Mouse (Mus musculus) cerebellum, adult 11-12 months (tissue): ENCODE measurements around the gene Cyp4x1.

ENCODE experiments used
- DNase-seq: peaks from one replicate; pipeline ENCODE4 v3.0.0; 2022

Cyp4x1 gene

DNA sequence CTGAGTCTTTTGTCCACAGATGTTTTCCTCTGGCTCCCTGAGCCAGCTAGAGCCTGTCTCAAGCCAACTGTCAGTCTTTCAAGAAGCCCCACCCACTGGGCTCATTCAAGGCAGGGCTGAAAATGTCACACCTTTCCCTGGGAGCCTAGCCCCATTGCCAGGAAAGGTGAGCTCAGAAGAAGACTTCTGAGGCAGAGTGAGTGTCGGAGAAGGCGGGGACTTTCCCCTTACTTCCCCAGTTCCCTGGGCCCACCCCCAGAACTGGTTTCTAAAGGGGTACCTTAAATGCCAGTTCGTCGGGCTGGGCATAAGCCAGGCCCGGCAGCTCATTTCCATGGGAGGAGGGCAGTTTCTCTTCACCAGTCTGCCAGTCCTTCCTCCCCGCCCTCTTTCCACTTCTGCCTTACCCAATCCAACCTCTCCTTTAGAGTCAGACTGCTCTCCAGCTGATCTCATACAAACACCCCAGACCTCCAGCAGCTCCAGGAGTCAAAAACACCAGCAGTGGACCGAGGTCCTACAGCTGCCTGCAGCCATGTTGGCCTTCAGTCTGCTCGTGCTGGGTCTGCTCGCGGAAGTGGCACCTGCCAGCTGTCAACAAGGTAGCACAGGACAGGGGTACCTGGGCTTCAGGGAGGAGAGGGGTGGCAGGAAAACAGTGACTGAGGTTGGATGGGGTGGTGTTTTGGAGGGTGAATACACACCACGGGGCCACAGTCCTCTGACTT lies 45.3 kb downstream of the Cyp4x1 start, which contains the start of gene Pdzk1ip1:
TSS of gene Pdzk1ip1 (plus strand) at position 98 of the 728 bp plus-strand sequence.
- DNase-seq: no peak

DNA sequence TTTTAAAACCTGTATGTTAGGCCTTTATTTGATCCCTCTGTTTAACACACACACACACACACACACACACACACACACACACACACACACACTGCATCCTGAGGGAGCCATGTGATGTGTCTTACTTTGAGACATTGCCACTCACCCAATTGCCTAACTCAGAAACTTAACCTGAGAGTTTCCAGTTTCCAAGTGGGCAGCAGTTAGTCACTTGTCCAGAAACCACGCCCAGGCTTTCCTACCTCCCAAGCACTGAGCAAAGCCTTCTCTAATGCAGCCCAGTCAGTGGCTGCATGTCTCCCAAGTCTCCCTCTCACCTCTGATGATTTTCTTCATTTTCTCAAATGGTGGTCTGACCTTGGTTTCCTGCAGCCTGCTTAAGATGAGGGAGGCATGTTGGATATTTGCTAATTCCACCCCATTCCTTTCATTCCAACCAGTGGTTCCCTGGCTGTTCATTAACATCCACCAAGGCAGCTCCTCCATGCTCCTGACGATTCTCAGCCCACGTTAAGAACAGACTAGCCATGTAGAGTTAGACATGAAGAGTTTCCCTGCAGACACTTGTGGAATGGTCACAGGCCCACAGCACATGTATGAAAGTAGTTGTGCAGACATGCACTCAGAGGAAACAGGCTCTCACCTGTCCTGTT lies 47.2 kb downstream of the Cyp4x1 start:
- DNase-seq: no peak

DNA sequence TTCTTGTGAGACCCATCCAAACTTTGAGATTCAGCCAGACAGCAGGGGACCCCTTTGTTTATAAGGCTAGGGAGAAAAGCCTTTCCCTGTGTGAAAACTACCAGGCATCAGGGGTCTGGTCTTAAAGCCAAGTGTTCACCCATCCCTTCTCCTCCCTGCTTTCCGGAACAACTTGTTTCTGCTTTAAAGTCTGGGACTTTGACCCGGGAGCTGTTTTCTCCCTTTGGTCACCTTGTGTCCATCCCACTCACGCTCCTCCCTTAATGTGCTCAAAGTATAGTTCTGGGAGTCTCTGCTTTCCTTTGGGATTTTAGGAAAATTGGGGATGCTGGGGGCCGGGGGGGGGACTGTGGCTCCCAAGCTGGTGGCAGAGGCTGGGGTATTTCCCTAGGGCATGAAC lies 47.8 kb downstream of the Cyp4x1 start:
- DNase-seq: no peak

DNA sequence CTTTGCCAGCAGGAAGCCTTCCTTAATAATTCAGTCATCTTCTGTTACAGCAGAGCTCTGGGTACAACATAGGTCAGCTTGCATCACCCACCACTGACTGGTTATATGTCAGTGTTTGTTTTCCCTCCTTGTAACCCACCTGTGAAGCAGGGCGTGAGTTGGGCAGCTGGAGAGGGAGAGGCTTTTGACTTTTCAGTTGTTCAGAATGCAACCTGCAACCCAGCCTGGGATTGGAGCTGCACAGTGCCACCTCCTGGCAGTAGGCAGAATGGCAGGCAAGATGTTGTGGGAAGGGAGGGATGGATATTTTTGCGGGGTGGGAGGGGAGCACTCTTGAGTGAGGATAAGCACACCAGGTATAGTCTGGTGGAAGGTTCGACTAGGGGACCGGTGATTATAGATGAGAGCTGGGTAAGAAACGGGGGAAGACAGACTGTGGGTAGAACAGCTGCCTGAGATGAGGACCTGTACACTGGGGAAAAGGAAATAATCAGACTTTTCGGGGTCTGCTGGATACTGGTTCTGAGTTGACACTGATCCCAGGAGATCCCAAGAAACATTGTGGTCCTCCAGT lies 48.5 kb downstream of the Cyp4x1 start:
- DNase-seq: no peak

DNA sequence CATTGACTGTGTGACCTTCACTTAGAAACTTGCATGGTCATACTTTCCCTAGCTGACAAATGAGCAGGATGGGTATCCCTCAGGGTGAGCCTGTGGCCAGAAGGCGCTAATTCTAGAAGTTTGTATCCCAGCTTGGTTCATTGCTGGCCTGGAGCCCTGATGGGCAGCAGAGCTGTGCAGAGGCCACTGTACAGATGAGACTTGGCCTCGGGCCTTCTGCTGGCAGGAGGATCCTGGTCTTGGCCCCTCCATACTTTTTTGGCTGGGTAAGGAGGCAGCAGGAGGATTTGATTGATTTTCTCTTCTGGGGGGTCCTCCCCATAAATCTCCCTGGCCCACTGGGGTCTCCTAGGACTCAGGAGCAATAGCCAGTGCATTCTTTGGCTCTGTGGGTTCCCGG lies 51.0 kb downstream of the Cyp4x1 start:
- no peak for DNase-seq

DNA sequence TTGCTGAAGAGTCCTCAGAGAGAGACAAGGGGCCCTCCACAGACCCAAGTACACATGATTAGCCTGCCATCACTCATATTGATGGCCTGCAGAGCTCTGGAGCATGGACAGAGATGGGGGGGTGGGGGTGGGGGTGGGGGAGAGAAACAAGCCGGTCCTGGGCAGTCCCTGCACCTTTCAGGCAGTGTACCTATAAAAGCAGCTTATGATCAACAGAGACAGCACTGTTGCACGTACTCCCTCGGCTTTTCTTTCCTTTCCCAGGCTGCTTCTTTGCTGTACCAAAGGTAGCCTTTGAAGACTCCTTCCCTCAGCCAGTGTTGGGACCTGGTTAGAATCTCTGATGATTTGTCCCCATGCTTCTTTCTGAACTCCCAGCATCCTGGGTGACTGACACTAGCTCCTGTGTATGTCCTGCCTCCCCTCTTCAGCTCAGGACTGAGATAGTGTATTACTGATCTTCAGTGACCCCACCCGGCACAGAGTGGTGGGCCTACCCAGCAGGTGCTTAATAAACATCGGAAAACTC lies 54.2 kb downstream of the Cyp4x1 start:
- DNase-seq: no peak

DNA sequence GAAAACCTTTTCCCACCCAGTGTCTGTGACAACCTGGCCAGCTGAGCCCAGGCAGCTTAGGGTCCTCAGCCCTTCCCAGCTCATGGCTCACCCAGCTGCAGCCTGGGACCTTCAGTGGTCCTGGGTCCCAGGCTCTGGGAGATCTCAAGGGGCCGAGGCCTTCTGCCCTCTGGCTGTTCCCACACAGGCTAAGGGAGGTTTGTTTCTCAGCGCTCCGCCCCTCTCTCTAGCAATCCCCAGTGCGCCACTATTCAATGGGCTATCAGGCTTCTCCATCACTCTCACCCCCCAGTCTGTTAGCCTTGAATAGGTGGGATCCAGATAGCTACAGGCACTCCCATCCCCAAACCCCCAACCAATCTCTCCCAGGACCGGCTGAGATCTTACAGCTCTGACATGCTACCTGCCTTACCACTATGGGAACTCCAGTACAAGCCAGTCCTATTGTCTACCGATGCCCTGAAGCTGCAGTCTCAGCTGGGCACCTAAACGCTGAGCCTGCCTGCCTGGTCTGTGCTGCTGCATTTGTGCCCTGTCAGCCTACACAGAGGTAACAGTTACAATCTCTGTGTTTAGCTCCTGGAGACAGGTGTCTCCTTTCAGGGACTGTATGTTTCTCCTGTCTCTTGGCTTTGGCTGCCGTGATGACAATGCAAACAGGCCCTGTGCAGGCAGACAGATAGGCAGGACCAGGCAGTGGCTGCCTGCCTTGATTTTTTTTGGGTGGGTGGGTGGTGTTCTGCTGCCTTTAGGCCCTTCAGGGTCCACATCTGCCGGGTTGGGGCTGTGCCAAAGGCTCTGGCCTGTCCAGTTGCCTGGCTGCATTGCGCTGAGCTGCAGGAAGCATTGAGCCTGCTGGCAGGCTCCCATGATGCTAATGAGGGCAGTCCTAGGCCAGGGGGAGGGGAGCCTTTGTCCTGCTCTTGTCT lies 54.9 kb downstream of the Cyp4x1 start:
- no peak for DNase-seq

DNA sequence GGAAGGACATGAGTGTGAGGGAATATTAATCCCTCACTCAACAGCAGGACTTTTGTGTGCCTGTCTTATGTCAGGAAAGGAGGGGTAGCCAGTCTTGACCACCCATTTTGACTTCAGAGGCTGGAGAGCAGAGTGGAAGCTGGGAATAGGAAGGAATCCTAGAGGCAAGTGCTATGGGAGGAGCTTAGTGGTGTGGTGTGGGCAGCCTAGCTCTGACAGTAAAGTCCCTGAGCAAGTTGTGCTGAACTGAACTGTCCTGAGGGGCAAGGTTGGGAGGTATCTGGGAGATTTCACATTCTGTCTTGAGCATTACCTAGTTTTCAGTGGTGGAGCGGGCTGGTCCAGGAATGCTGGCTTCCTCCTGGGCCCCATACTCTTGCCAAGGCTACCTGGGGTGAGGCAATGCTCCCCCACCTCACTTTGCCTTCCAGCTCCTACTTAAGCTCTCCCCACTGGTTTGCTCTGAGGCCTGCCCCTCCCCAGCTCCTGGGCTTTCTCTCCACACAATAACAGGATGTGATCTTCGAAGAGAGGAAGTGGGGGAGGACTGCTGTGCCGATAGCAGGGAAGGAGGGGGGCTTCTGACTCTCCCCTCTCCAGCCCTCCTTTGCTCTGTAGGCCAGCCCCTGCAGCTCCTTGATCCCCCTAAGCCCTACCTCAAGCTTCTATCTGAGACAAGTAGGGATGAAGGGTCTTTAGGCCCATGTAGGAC lies 58.7 kb downstream of the Cyp4x1 start:
- no peak for DNase-seq

DNA sequence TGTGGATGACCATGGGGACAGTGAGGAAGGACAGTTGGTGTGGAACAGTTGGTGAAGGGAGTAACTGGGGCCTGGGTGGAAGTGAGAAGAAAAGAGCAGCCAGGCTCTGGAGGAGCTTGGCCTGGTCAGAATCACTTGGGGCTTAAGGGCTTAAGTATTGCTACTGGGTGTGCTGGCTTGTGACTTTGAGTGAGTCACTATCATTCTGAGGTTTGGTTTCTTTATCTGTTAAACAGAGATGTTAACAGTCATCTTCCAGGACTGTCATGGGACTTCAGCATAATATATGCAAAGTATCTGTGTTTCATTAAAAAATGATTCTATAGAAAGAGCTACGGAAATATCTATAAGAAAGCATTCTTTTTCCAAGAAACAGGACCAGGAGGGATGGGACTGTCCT lies 59.3 kb downstream of the Cyp4x1 start:
- DNase-seq: no peak

DNA sequence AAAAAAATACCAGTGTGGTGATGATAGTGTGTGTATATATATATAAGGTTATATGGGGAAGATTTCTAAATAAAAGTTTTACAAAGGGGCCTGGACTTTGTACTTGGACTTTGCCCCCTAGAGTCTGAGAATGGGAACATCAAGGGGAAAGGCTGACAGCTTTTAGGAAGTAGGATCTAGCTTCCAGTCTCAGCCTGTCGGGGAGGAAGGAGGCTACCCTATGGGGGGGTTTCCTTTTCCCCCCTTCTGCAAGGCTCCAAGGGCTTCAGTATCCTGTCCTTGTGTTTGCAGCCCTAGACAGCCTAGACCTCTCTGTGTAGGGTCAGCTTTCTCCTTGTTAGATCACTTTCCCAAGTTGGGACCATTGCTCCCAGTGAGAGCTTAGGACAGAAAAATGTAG lies 62.4 kb downstream of the Cyp4x1 start:
- no peak for DNase-seq

DNA sequence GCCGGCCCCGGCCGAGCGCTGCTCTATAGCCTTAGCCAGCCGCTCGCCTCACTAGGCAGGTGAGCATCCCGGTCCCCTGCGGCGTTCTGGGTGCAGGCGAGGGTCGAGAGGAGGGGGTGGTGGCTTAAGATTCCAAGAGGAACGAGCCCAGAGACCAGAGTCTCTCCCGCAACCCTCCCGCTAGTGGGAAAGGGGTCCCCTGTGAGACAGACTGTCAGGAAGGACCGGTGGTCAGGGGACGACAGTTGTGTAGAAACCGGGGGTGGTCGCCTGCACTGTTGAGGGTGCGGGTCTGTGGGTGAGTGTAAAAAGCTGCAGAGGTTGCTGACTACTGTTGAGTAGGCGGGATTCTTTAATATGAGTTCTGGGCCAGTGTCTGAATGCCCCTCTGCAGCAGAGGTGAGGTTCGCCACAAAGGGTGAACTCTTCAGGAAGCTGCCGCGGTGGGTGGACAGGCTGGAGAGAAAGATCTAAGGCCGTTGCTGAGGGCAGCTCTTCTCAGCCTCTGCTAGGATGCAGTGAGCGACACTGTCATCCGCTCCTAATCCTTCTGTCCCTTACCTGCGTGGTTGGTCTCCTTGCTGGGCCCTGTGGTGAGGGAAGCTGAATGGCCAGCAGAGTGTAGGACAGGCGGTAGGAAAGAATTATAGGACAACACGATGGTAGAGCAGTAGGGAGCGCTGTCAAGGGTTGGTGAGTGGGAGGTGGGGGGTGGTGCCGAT lies 70.4 kb downstream of the Cyp4x1 start:
- no peak for DNase-seq

DNA sequence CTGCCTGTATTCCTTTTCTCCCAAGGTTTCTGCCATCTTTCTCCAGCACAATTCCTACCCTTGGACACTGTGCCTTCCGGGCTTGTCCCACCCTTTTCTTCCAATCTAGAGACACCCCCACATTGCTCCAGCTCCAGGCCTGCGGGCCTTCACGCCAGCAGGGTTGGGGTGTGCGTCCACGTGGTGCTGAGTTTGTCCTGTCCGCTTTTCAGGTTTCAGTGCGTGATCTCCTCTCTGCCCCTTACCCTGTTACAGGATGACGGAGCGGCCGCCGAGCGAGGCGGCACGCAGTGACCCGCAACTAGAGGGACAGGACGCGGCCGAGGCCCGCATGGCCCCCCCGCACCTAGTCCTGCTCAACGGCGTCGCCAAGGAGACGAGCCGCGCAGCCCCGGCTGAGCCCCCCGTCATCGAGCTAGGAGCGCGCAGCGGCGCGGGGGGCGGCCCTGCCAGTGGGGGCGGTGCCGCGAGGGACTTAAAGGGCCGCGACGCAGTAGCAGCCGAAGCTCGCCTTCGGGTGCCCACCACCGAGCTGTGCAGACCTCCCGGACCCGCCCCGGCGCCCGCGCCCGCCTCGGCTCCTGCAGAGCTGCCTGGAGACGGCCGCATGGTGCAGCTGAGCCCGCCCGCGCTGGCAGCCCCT lies 71.1 kb downstream of the Cyp4x1 start:
- DNase-seq: no peak

DNA sequence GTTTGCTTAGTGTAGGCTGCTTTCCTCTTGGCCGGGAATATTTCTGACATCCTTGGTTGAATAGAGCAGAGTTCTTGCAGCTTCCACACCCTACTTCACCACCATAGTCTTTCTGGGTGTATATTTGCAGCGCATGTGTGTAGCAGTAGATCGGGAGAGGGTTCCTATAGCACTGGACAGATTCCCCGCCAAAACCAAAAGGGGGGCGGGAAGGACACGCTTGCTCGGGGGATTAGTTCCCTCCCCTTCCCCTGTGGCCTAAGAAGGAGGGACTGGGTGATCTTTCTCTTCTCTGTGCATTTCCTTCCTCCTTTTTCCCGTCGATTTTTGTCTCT lies 71.6 kb downstream of the Cyp4x1 start:
- DNase-seq: no peak

DNA sequence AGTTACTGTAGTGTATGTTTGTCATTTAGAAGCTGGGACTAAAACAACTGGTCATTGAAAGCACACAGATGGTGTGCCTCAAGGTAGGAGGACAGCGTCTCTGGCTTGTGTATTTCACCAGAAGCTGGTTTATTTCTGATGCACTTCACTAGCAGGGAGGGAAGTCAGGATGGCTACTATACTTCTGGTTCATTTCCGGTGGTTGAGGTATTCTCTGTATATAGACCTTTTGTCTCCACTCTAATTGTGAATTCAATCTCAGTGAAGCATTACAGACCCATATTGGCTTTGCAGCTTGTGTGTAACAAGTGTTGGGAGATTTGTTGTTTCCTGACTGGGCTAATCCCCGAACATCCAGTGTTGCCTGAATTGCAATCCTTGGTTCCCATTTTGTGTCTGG lies 73.3 kb downstream of the Cyp4x1 start:
- DNase-seq: no peak

DNA sequence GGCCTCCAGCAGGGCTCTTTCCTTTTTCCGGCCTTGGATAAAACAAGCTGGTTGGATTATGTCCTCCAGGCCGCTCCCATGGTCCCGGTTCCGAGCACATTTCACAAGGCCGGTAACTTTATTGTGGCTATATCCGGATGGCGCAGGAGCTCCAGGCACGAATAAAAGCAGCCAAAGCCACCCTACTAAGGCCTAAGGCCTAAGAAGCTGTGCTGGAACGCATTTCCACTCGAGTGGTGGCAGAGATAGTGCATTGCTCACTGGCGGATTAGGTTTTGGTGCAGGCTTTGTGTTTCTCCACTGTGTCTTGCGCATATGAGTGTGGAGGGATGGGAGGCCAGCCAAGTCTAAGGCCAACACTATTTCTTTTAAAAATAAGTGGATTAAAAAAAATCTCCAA lies 74.2 kb downstream of the Cyp4x1 start:
- no peak for DNase-seq

DNA sequence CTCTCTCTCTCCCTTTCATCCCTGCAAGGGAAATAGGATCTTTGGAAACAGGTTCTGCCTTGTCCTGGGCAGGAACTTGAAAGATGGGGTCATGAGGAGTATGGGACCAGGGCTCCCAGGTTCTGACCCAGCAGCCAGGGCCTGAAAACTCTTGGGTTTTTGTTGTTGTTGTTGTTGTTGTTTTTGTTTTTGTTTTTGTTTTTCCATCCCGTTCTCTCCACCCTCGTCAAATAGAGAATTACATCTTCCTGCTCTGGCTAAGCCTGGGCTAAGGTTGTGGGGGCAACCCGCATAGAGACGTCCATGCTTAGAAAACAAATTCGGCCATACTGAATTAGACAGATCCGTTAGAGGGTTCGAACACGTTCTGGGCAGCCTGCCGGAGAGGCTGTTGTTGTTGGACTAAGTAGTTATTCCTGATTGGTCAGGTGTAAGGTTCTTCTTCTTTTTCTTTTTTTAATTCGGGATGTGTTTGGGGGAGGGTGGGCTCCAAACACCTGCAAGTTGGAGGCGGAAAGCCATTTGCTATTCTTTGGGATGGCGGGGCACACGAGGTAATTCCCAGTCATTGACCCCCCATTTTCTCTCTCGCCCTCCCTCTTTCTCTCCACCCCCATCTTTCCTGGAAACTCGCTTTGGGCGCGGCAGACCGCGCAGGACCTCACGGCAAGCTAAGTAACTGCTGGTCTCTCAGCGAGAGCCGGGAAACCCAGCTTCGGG lies 75.0 kb downstream of the Cyp4x1 start:
- DNase-seq: no peak

DNA sequence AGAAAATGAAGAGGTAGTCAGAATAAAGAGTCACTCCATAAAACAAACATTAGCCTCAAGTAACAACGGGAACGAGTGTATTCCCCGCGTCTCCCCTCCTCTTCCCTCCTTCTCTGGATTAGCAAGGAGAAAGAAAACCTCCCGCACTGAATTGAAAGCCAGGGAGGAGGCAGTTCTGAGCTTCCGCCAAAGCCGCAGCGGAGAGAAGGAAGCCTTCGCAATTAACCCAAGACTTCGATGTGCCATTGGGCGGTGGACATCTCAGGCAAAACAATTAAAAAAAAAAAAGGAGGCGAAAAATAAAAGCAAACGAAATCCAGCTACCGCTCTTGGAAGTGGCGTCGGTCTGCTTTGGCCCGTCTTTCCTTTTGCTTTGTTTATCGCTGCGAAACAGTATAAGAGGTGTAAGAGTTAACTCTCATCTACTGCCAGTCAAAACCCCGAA lies 75.7 kb downstream of the Cyp4x1 start:
- DNase-seq: no peak

DNA sequence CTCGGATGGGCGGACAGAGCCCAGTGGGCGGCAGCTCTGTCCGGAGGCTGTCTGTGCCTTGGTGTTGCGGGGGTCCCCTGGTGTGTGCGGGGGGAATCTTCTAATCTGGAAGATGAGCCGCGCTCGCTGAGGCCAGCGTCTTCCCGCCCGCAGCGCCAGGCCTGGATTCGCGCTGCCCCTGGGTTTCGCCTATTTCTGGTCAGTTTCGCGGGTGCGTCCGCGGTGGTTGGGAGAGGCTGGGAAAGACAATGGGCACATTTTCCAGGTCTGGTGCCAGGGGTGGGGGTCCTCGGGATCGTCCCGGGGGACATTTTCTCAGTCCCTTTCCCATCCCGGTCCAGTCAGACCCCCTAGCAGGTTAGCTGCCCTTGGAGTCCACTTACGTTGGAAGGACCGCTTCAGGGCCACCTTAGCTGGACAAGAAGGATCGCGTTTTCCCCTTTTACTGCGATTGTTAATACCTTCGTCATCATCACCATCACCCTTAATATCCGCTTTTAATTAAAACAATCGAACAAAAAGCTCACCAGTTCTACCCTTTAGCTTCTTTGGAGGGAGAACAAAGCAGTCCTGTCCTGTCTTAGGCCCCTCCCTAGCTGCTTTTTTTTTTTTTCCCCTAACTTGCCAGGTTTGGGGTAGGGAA lies 76.3 kb downstream of the Cyp4x1 start:
- no peak for DNase-seq

DNA sequence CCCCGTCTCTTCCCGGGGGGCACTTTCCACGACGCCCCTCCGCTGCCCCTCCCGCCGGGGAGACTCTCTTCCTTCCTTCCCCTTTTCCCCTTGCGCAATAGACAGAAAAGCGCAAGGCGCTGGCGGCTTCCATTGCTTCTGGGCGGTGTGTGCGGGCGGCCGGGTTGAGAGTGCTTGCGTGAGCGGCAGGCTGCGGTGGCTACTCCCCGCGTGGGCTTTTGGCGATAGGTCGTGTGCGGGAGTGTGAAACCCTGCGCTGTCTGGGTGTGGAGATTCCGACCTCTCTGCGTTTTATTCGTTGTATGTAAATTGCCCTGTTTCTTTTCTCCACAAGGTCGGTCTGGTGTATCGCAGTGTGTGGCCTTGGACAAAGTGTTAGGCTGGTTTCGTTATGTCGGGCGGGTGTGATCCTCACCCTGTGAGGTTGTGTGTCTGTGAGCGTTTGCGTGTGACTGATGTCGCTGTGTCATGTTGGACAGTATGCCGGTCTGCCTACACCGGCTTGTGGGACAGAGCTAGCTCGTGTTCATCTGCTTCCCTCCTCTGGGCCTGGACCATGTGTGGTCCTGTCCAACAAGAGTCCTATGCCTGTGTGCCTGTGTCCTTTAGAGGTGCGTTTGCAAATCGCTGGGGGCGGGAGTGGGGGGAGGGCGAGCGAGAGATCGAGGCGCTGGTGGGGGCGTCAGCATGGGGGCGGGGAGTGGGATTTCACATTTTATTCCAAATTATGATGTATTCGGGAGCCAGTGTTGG lies 77.0 kb downstream of the Cyp4x1 start:
- no peak for DNase-seq
